Mouse (Mus musculus) intestine, embryonic 14.5 days (tissue): ENCODE measurements at regions not wholly inside any gene's neighbourhood (a gene's known extent, or its start where the extent isn't known, plus 50 kb on each side); places are given as distances from the start of the nearest gene placed in this dataset.
A peak's percentile ranks its signal among the peaks of the same experiment; 100 is the strongest.
"Not testable (repeated sequence)": the region's sequence is repeated elsewhere in the genome, so short reads cannot be mapped to it uniquely, and the experiment has no call there.

Source experiments
- ATAC-seq: fragments of 200-750 bp; cut with Nextera tagmentation; replicated peaks from 2 replicates; pipeline ENCODE4 v1.8.0; 2017; ENCODE audit warnings: low read depth, moderate number of reproducible peaks, moderate TSS enrichment, moderate library complexity; ENCODE audit not compliant: low FRiP score, low TSS enrichment
- DNase-seq: peaks from one replicate; pipeline ENCODE4 v3.0.0-alpha.2; 2018; ENCODE audit warnings: low spot score
- H3K27ac ChIP-seq: fragments of 300-500 bp; sonication (generic); 2 replicates; pipeline ENCODE4 v1.5.1; 2014; ENCODE audit warnings: low read depth, mild to moderate bottlenecking, control low read depth
- H3K27me3 ChIP-seq: fragments of 300-500 bp; sonication (generic); replicated peaks from 2 replicates; pipeline ENCODE4 v1.6.1; 2014; ENCODE audit warnings: low read length, control low read depth; ENCODE audit not compliant: control insufficient read depth, insufficient read depth
- H3K36me3 ChIP-seq: fragments of 300-500 bp; sonication (generic); 2 replicates; pipeline ENCODE4 v1.6.1; 2014; ENCODE audit warnings: low read length, control low read depth; ENCODE audit not compliant: control insufficient read depth, insufficient read depth
- H3K4me1 ChIP-seq: fragments of 300-500 bp; sonication (generic); replicated peaks from 2 replicates; pipeline ENCODE4 v1.6.1; 2014; ENCODE audit warnings: low read length, control low read depth, mixed read lengths; ENCODE audit not compliant: control insufficient read depth, insufficient read depth
- H3K4me2 ChIP-seq: fragments of 300-500 bp; sonication (generic); 2 replicates; pipeline ENCODE4 v1.6.1; 2014; ENCODE audit warnings: low read length
- H3K4me3 ChIP-seq: fragments of 300-500 bp; sonication (generic); 2 replicates; pipeline ENCODE4 v1.5.1; 2014; ENCODE audit warnings: low read depth, low read length, control low read depth, mixed read lengths
- H3K9ac ChIP-seq: fragments of 300-500 bp; sonication (generic); 2 replicates; pipeline ENCODE4 v1.6.1; 2014; ENCODE audit warnings: mild to moderate bottlenecking, low read length
- H3K9me3 ChIP-seq: fragments of 300-500 bp; sonication (generic); 2 replicates; pipeline ENCODE4 v1.6.1; 2016; ENCODE audit warnings: low read length, control low read depth; ENCODE audit not compliant: control insufficient read depth
- WGBS: fragments of 180-500 bp; shearing (Covaris S2); extraction: QIAGEN DNeasy Blood & Tissue Kit; methylation state at CpG from one replicate; pipeline ENCODE4 v1.1.7; 2014; 5-methylcytosine and 5-hydroxymethylcytosine counted together

DNA sequence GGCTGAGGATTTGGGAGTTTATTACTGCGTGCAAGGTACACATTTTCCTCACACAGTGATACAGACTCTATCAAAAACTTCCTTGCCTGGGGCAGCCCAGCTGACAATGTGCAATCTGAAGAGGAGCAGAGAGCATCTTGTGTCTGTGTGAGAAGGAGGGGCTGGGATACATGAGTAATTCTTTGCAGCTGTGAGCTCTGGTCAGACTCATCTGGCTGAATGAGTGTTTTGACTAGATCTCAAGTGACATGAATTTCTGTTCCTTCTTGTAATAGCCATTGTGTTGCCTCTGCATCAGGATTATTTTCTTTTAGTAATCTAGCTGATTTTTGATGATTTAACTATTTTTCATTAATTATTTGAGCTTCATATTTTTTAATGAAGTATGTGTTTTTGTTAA is 190.0 kb upstream of the Tacstd2 start:
- Histone ChIP-seq H3K4me3 (no peak overlapping the region), H3K27ac (no peak overlapping the region), H3K36me3 (no peaks in the 10 kb centered on the region), H3K9ac (no peak overlapping the region), H3K4me2 (no peak overlapping the region), H3K27me3 (no peaks in the 10 kb centered on the region), H3K9me3 (no peaks in the 10 kb centered on the region), H3K4me1 (no peaks in the 10 kb centered on the region)
- no peak for ATAC-seq
- no peak for DNase-seq
- WGBS: 48% methylated on average over 1 of the region's 1 CpGs

DNA sequence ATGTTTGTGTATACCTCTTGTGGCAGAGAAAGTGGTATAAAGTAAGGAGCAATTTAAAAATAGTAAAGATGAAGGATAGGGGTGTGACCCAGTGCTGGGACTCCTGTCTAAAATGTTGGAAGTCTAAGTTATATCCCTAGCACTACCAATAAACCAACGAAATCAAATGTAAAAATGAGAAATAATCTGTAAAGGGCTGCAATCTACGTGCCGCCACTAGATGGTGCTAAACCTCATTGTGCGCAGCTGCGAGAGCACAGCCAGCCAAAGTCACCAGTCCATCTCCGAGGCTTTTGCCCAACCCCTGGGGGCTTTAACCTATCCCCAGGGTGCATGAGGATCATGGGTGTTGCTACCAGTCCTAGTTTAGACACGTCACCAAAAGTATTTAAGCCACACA is 163.4 kb upstream of the Tacstd2 start:
- not testable (repeated sequence) for H3K9ac ChIP-seq, H3K4me1 ChIP-seq, DNase-seq, H3K36me3 ChIP-seq, H3K4me3 ChIP-seq, H3K27ac ChIP-seq, H3K27me3 ChIP-seq, H3K9me3 ChIP-seq, ATAC-seq, H3K4me2 ChIP-seq
- 14% methylated on average over 5 of the region's 7 CpGs for WGBS

DNA sequence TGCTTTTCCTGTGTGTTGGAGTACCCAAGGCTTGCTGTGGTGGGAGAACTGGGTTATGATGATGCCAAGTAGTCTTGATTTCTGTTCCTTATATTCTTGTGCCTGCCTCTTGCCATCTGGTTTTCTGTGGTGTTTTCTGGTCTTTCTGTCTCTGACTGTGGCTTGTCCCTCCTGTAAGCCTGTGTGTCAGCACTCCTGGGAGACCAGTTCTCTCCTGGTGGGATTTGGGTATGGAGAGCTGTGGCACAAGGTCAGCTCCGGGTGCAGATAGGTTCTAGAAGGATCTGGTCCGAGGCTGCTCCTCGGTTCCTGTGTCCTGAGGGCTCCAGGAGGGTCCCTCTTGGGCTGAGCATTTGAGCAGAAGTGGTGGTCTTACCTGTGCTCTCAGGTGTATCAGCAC is 155.4 kb upstream of the Tacstd2 start:
- DNase-seq, H3K4me3 ChIP-seq, H3K4me2 ChIP-seq, ATAC-seq, H3K36me3 ChIP-seq, H3K9me3 ChIP-seq, H3K27me3 ChIP-seq, H3K4me1 ChIP-seq, H3K27ac ChIP-seq, H3K9ac ChIP-seq: not testable (repeated sequence)
- 69% methylated on average over 3 of the region's 3 CpGs for WGBS

DNA sequence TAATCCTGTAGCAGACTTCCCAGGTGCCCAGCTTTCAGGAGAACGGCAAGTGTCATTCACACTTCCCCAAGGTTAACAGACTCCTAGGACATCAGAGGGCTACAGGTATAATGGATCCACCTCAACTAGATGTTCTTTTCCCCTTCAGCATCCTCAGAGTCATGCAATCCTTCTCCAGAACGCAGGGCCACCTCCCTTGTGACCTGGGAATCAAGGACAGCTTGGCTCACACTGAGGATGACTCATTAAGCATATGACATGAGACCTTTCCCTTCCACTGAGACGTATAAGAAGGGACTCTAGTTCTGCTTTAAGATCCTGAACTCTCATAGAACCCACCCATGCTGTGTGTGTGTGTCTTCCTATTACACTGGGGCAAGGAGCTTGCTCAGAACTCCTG is 147.5 kb upstream of the Tacstd2 start:
- ATAC-seq, H3K9ac ChIP-seq, H3K4me2 ChIP-seq, H3K27ac ChIP-seq, H3K27me3 ChIP-seq, DNase-seq, H3K4me1 ChIP-seq, H3K9me3 ChIP-seq, H3K36me3 ChIP-seq, H3K4me3 ChIP-seq: not testable (repeated sequence)
- WGBS: 70% methylated on average over 3 of the region's 3 CpGs

DNA sequence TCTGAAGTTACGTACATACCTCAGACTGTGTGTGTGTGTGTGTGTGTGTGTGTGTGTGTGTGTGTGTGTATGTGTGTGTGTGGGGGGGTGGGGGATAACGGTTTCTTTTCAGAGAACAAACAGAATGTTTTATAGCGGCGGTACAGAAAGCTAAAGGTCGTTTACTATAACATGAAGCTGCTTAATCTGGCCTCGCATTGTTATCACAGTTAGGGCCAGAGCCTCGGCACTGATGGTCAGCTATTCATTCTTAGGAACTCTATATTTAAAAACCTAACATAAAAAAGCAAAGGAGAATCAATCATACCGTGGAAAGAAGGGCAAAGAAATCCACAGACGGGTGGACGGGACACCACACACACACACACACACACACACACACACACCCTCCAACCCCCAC is 146.0 kb upstream of the Tacstd2 start:
- H3K36me3 ChIP-seq, H3K4me1 ChIP-seq, H3K9me3 ChIP-seq, ATAC-seq, H3K27me3 ChIP-seq, H3K9ac ChIP-seq, DNase-seq, H3K27ac ChIP-seq, H3K4me3 ChIP-seq: not testable (repeated sequence)
- peak overlapping the region; percentile 29; the same call in 1 of the 2 replicates for H3K4me2 ChIP-seq
- WGBS: 40% methylated on average over 10 of the region's 10 CpGs

DNA sequence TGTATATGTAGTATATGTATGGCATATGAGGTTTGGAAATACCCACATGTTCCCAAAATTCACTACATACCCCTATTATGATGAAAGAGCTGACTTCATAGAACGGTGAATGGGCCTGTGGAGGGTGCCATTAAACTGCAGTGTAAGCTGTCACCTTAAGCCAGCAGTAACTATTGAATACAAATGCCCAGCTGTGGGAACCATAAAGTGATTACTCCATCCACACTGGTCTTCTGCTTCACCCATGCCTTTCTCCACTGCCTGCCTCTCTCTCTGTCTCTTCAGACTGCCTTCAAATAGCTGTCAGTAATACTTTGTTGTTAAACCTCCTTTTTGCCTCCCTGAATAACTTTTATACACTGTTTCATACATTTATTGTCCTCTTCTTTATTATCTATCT is 143.5 kb upstream of the Tacstd2 start:
- DNase-seq, H3K4me2 ChIP-seq, ATAC-seq, H3K4me1 ChIP-seq, H3K36me3 ChIP-seq, H3K27ac ChIP-seq, H3K9me3 ChIP-seq, H3K27me3 ChIP-seq, H3K4me3 ChIP-seq, H3K9ac ChIP-seq: not testable (repeated sequence)
- 37% methylated on average over 1 of the region's 1 CpGs for WGBS

DNA sequence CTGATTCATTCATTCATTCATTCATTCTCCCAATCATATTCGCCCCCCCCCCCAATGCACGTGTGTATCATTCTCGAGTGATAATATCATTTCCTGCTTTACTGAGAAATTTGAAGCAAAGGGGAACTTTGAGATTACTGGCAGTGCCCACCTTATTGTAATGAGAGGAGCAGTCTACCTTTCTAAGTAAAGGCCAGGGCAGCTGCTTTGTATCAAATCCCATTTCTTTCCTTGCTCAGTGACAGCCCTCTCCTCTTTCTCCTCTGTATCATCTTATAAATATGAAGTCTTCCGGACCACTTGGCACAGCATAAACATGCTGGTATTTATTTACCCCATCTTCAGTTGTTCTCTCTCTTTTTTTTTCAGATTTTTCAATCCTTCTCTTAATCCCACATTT is 139.1 kb upstream of the Tacstd2 start:
- WGBS: 90% methylated on average over 4 of the region's 4 CpGs
- H3K9me3 ChIP-seq, H3K4me3 ChIP-seq, DNase-seq, ATAC-seq, H3K4me2 ChIP-seq, H3K27me3 ChIP-seq, H3K9ac ChIP-seq, H3K27ac ChIP-seq, H3K36me3 ChIP-seq, H3K4me1 ChIP-seq: not testable (repeated sequence)

DNA sequence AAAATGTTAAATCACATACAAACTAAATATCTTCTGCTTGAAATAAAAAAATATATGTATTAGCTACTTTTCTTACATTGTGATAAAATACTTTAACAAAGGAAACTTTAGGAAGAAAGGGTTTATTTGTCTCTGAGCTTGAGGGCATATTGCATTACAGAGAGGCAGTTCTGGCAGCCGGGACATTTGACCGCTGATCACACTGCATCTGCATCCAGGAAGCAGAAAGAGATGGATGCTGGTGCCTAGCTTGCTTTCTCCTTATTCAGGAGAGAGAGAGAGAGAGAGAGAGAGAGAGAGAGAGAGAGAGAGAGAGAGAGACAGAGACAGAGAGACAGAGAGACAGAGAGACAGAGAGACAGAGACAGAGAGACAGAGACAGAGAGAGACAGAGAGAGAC is 137.7 kb upstream of the Tacstd2 start:
- not testable (repeated sequence) for H3K4me3 ChIP-seq, H3K27ac ChIP-seq, H3K9ac ChIP-seq, H3K4me2 ChIP-seq, ATAC-seq, DNase-seq, H3K36me3 ChIP-seq, H3K9me3 ChIP-seq, H3K27me3 ChIP-seq, H3K4me1 ChIP-seq
- WGBS: 81% methylated on average over 2 of the region's 2 CpGs

DNA sequence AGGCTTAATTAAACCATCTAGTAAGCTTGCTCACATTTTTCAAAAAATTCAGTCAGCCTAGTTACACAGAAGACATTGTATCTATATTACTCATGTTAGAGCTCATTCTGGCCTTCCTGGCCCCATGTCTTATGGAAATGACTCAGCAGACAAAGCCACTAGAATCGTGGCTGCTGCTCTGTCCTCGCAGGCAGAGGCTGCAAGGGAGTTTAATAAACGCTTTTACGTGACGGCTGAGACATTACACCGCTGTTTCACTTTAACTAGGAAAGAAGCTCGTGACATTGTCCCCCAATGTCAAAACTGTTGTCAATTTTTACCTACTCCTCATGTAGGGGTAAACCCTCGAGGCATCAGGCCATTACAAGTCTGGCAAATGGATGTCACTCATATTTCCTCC is 132.5 kb upstream of the Tacstd2 start:
- not testable (repeated sequence) for H3K4me2 ChIP-seq, H3K4me1 ChIP-seq, H3K4me3 ChIP-seq, H3K9ac ChIP-seq, H3K27me3 ChIP-seq, H3K9me3 ChIP-seq, H3K36me3 ChIP-seq, H3K27ac ChIP-seq, ATAC-seq, DNase-seq
- WGBS: 87% methylated on average over 8 of the region's 8 CpGs
